Mouse (Mus musculus) activated CD4-positive, CD25-positive, alpha-beta regulatory T cell, adult 4 months (primary cell): ENCODE measurements around the gene Gpc4. TPM values are rescaled to one million over a fixed set of nuclear protein-coding genes. Genes with fewer than 3 reads are reported as not detected.

ENCODE experiments used
- ATAC-seq: one replicate; pipeline ENCODE4 v1.8.0; 2017
- polyA plus RNA-seq, 2 experiments: library from polyadenylated mRNA; unstranded; fragments of 100-300 nt; shearing (Covaris generic); gene quantifications; one replicate each; pipeline ENCODE4 v1.2.1; 2017

Gpc4 gene
- polyA plus RNA-seq, 2 experiments from 2014 or later: 0.18 TPM; not detected in 1

- no peak for ATAC-seq
Observed at GRCm38 (mm10) chrX:52145563-52145962, 19.5 kb downstream of the Gpc4 start.

GRCm38 (mm10) chrX:52144491-52144890, 20.6 kb downstream of the Gpc4 start:
- ATAC-seq: no peak

- ATAC-seq: no peak
Observed at GRCm38 (mm10) chrX:52140316-52140715, 24.7 kb downstream of the Gpc4 start.

- ATAC-seq: no peak
Observed at GRCm38 (mm10) chrX:52138461-52139075, 26.5 kb downstream of the Gpc4 start.

- no peak for ATAC-seq
Observed at GRCm38 (mm10) chrX:52138033-52138432, 27.0 kb downstream of the Gpc4 start.

- ATAC-seq: no peak
Observed at GRCm38 (mm10) chrX:52136525-52136924, 28.5 kb downstream of the Gpc4 start.

GRCm38 (mm10) chrX:52129604-52130003, 35.4 kb downstream of the Gpc4 start:
- ATAC-seq: no peak

GRCm38 (mm10) chrX:52128794-52129193, 36.3 kb downstream of the Gpc4 start:
- no peak for ATAC-seq

GRCm38 (mm10) chrX:52113651-52114050, 51.4 kb downstream of the Gpc4 start:
- no peak for ATAC-seq

GRCm38 (mm10) chrX:52109663-52110062, 55.4 kb downstream of the Gpc4 start:
- no peak for ATAC-seq

GRCm38 (mm10) chrX:52108966-52109365, 56.1 kb downstream of the Gpc4 start:
- ATAC-seq: no peak

GRCm38 (mm10) chrX:52103771-52104170, 61.3 kb downstream of the Gpc4 start:
- no peak for ATAC-seq

GRCm38 (mm10) chrX:52101940-52102339, 63.1 kb downstream of the Gpc4 start:
- no peak for ATAC-seq

GRCm38 (mm10) chrX:52101445-52101844, 63.6 kb downstream of the Gpc4 start:
- no peak for ATAC-seq

GRCm38 (mm10) chrX:52087726-52088348, 77.2 kb downstream of the Gpc4 start:
- no peak for ATAC-seq

- ATAC-seq: no peak
Observed at GRCm38 (mm10) chrX:52086885-52087573, 78.0 kb downstream of the Gpc4 start.

- ATAC-seq: no peak
Observed at GRCm38 (mm10) chrX:52083557-52083956, 81.5 kb downstream of the Gpc4 start.

- ATAC-seq: no peak
Observed at GRCm38 (mm10) chrX:52072410-52072809, 92.6 kb downstream of the Gpc4 start.

- ATAC-seq: no peak
Observed at GRCm38 (mm10) chrX:52053416-52053815, 111.6 kb downstream of the Gpc4 start.

GRCm38 (mm10) chrX:52052011-52052410, 113.0 kb downstream of the Gpc4 start:
- ATAC-seq: no peak

- ATAC-seq: no peak
Observed at GRCm38 (mm10) chrX:52050941-52051340, 114.1 kb downstream of the Gpc4 start.

- ATAC-seq: no peak
Observed at GRCm38 (mm10) chrX:52039875-52040274, 125.2 kb downstream of the Gpc4 start.

GRCm38 (mm10) chrX:52030146-52030545, 134.9 kb downstream of the Gpc4 start:
- no peak for ATAC-seq

- no peak for ATAC-seq
Observed at GRCm38 (mm10) chrX:52017660-52018059, 147.4 kb downstream of the Gpc4 start.
